Mouse (Mus musculus) thymus, adult 2 months (tissue): ENCODE measurements around the gene Nubp1. TPM values are rescaled to one million over a fixed set of nuclear protein-coding genes. Genes with fewer than 3 reads are reported as not detected.

Source experiments
- DNase-seq: peaks from one replicate; pipeline ENCODE4 v3.0.0; 2021
- H3K27ac ChIP-seq: fragments of 200-500 bp; 2 replicates; pipeline ENCODE4 v1.5.1; 2012; ENCODE audit warnings: low read length, control low read depth; ENCODE audit not compliant: control insufficient read depth, insufficient read depth
- H3K27me3 ChIP-seq: fragments of 200-500 bp; 2 replicates; pipeline ENCODE4 v1.6.1; 2012; ENCODE audit warnings: mild to moderate bottlenecking, low read length, moderate library complexity, mixed read lengths; ENCODE audit not compliant: control insufficient read depth, insufficient read depth
- H3K36me3 ChIP-seq: fragments of 200-500 bp; 2 replicates; pipeline ENCODE4 v1.6.1; 2012; ENCODE audit warnings: mild to moderate bottlenecking, low read length, moderate library complexity; ENCODE audit not compliant: control insufficient read depth, insufficient read depth
- H3K4me1 ChIP-seq: fragments of 200-500 bp; replicated peaks from 2 replicates; pipeline ENCODE4 v1.6.1; 2012; ENCODE audit warnings: low read length; ENCODE audit not compliant: control insufficient read depth, insufficient read depth
- H3K4me3 ChIP-seq: fragments of 200-500 bp; 2 replicates; pipeline ENCODE4 v1.5.1; 2012; ENCODE audit warnings: mild to moderate bottlenecking, low read length, control low read depth, moderate library complexity; ENCODE audit not compliant: control insufficient read depth, insufficient read depth
- CTCF ChIP-seq: fragments of 200-500 bp; IDR thresholded peaks from 2 replicates; pipeline ENCODE4 v1.5.1; 2012; ENCODE audit warnings: mild to moderate bottlenecking, control low read depth, low read length, moderate library complexity, borderline replicate concordance; ENCODE audit not compliant: control insufficient read depth, poor library complexity, insufficient read depth; ENCODE audit errors: extremely low read depth
- POLR2A ChIP-seq: fragments of 200-500 bp; IDR thresholded peaks from 2 replicates; pipeline ENCODE4 v1.6.1; 2012; ENCODE audit warnings: mild to moderate bottlenecking, low read length, control low read depth, moderate library complexity; ENCODE audit not compliant: control insufficient read depth, poor library complexity, insufficient read depth; ENCODE audit errors: extremely low read depth
- WGBS: fragments of 180-500 bp; shearing (Covaris S2); methylation state at CpG from one replicate; pipeline ENCODE4 v1.1.7; 2018; 5-methylcytosine and 5-hydroxymethylcytosine counted together
- polyA plus RNA-seq: library from polyadenylated mRNA; depleted of rRNA; stranded (reverse); fragments of >200 nt; gene quantifications from 2 replicates; pipeline ENCODE4 v1.2.3, GENCODE M21; 2012; rRNA removed

Nubp1 gene
- polyA plus RNA-seq, 1 experiment, result 67.4 TPM

GRCm38 (mm10) chr16:10461178-10461577, 49.4 kb downstream of the Nubp1 start:
- 44% methylated on average over 2 of the region's 2 CpGs for WGBS
- Histone ChIP-seq H3K4me3 (no peak overlapping the region), H3K27ac (no peak overlapping the region), H3K27me3 (no peaks in the 10 kb centered on the region), H3K36me3 (no peaks in the 10 kb centered on the region), H3K4me1 (no peaks in the 10 kb centered on the region; the same call in 1 of the 2 replicates)
- no peak for TF ChIP-seq CTCF
- DNase-seq, result no peak

- H3K4me3 ChIP-seq, result no peak overlapping the region
- no peak overlapping the region for H3K27ac ChIP-seq
- DNase-seq, result no peak
- 76% methylated on average over 4 of the region's 4 CpGs for WGBS
- TF ChIP-seq CTCF, result no peak
- no peak for TF ChIP-seq POLR2A
- H3K36me3 ChIP-seq, result no peaks in the 10 kb centered on the region
- no peaks in the 10 kb centered on the region for H3K27me3 ChIP-seq
- peaks cover 13% of the 10 kb centered on the region for H3K4me1 ChIP-seq
These were observed 53.4 kb downstream of the Nubp1 start for GRCm38 (mm10) chr16:10465011-10465681.

GRCm38 (mm10) chr16:10467391-10468107, 55.8 kb downstream of the Nubp1 start:
- WGBS, result 89% methylated on average over 11 of the region's 11 CpGs
- H3K36me3 ChIP-seq, result no peaks in the 10 kb centered on the region
- no peaks in the 10 kb centered on the region for H3K27me3 ChIP-seq
- peaks cover 13% of the 10 kb centered on the region for H3K4me1 ChIP-seq
- H3K4me3 ChIP-seq, result no peak overlapping the region
- TF ChIP-seq POLR2A (no peak), CTCF (no peak)
- no peak for DNase-seq
- no peak overlapping the region for H3K27ac ChIP-seq

- no peak overlapping the region for H3K4me3 ChIP-seq
- no peaks in the 10 kb centered on the region for H3K27me3 ChIP-seq
- no peak for DNase-seq
- 96% methylated on average over 1 of the region's 1 CpGs for WGBS
- TF ChIP-seq CTCF (no peak), POLR2A (no peak)
- H3K4me1 ChIP-seq, result peaks cover 13% of the 10 kb centered on the region
- H3K36me3 ChIP-seq, result no peaks in the 10 kb centered on the region
- H3K27ac ChIP-seq, result no peak overlapping the region
These were observed 56.5 kb downstream of the Nubp1 start for GRCm38 (mm10) chr16:10468201-10468600.

GRCm38 (mm10) chr16:10471950-10472349, 60.2 kb downstream of the Nubp1 start:
- Histone ChIP-seq H3K4me3 (no peak overlapping the region), H3K36me3 (no peaks in the 10 kb centered on the region), H3K27me3 (no peaks in the 10 kb centered on the region), H3K27ac (no peak overlapping the region), H3K4me1 (peaks cover 13% of the 10 kb centered on the region)
- no peak for DNase-seq
- 94% methylated on average over 3 of the region's 3 CpGs for WGBS
- TF ChIP-seq POLR2A (no peak), CTCF (no peak)

Other genes starting within 250 kb of the Nubp1 start
- gene Rpl39l, start 241.7 kb upstream of the Nubp1 start, polyA plus RNA-seq, result 0.29 and 0.49 TPM in 2 replicates
- not detected in 2 replicates for gene Atf7ip2, start 219.2 kb upstream of the Nubp1 start, polyA plus RNA-seq
- gene Emp2, start 98.0 kb upstream of the Nubp1 start, polyA plus RNA-seq, result 12.9 and 20.0 TPM in 2 replicates
- 1.4 and 1.7 TPM in 2 replicates for gene Tekt5, start 16.5 kb upstream of the Nubp1 start, polyA plus RNA-seq
- gene Tvp23a, start 35.4 kb downstream of the Nubp1 start, polyA plus RNA-seq, result 3.2 and 3.7 TPM in 2 replicates
- gene Ciita, start 68.1 kb downstream of the Nubp1 start, polyA plus RNA-seq, result 30.1 and 31.5 TPM in 2 replicates
- gene Dexi, start 131.1 kb downstream of the Nubp1 start, polyA plus RNA-seq, result 122 and 146 TPM in 2 replicates
- gene Clec16a, start 133.4 kb downstream of the Nubp1 start, polyA plus RNA-seq, result 25.2 and 30.1 TPM in 2 replicates